Mouse (Mus musculus): ENCODE measurements around the gene Xab2. TPM values are rescaled to one million over a fixed set of nuclear protein-coding genes. Genes with fewer than 3 reads are reported as not detected.
A peak's percentile ranks its signal among the peaks of the same experiment; 100 is the strongest.
"Not testable (repeated sequence)": the region's sequence is repeated elsewhere in the genome, so short reads cannot be mapped to it uniquely, and the experiment has no call there.

Gene Xab2
- polyA plus RNA-seq, 1 experiment from 2014 or later: 69.3 TPM

DNA sequence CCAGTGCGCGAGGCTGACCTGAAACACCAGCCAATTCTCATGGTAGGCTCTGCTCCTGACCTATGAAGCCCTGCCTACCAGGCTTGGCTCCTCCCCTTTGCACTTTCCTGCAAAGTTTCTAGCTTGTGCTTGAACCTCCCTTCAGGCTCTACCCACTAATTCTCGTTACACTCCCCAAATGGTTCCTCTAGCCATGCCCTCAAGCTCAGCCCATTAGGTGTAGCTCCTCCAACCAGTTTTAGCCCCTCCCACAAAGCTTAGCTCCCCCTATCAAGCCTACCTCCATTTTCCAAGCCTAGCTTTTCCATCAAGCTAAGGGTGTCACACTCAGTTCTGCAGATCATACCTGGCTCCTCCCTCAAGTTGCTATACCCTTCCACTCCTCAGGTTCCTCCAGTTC, 23.1 kb downstream of the Xab2 start:
- 76% methylated on average over 3 of the region's 3 CpGs for WGBS
- H3K4me1 ChIP-seq (replicated peaks; ENCODE audit: control insufficient read depth, insufficient read depth, low read length): peaks cover 4% of the 10 kb centered on the region; the same call in 1 of the 2 replicates

DNA sequence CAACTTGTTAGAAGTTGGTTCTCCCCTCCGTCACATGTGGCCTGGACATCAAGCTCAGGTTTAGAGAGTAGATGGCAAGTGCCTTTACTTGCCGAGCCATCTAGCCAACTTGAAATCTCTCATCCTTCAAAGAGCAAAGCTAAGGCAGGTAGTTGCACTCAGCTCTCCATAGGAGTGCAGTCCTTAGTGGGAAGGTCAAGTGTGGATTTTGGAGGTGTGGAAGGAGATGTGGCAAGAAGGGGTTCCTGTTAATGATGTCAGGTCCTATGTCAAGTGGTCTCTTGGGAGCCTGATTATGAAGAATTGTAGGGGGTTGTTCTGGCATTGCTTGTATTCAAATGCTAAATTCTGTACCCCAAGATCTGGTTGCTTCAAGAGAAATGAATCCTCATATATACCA, 26.6 kb downstream of the Xab2 start:
- ATAC-seq: no peak
- H3K36me3 ChIP-seq (ENCODE audit: control insufficient read depth, insufficient read depth): peaks cover 2% of the 10 kb centered on the region
- no peaks in the 10 kb centered on the region for H3K27me3 ChIP-seq (replicated peaks; ENCODE audit: control insufficient read depth, insufficient read depth, low read length)
- H3K9me3 ChIP-seq (ENCODE audit: control insufficient read depth, low read length): no peaks in the 10 kb centered on the region
- H3K4me1 ChIP-seq (replicated peaks; ENCODE audit: control insufficient read depth, insufficient read depth, low read length): peaks cover 7% of the 10 kb centered on the region; the same call in 1 of the 2 replicates
- no peak overlapping the region for H3K9ac ChIP-seq (replicated peaks; ENCODE audit: low read depth, low read length)
- H3K4me3 ChIP-seq (replicated peaks; ENCODE audit: low read length): no peak overlapping the region
- 87% methylated on average over 2 of the region's 2 CpGs for WGBS
- no peak overlapping the region for H3K27ac ChIP-seq (ENCODE audit: low read length)
- H3K4me2 ChIP-seq (ENCODE audit: low read length): no peak overlapping the region

More for the DNA sequence above, 23.1 kb downstream of the Xab2 start:
- Histone ChIP-seq H3K36me3 (ENCODE audit: control insufficient read depth, insufficient read depth) (peaks cover 19% of the 10 kb centered on the region), H3K4me3 (replicated peaks; ENCODE audit: low read length) (no peak overlapping the region), H3K27me3 (replicated peaks; ENCODE audit: control insufficient read depth, insufficient read depth, low read length) (no peaks in the 10 kb centered on the region), H3K4me2 (ENCODE audit: low read length) (no peak overlapping the region), H3K9ac (replicated peaks; ENCODE audit: low read depth, low read length) (no peak overlapping the region), H3K9me3 (ENCODE audit: control insufficient read depth, low read length) (no peaks in the 10 kb centered on the region), H3K27ac (ENCODE audit: low read length) (no peak overlapping the region)
- 0 out of 2 replicates have a peak, but pooled peaks have one; percentile 2 for ATAC-seq

DNA sequence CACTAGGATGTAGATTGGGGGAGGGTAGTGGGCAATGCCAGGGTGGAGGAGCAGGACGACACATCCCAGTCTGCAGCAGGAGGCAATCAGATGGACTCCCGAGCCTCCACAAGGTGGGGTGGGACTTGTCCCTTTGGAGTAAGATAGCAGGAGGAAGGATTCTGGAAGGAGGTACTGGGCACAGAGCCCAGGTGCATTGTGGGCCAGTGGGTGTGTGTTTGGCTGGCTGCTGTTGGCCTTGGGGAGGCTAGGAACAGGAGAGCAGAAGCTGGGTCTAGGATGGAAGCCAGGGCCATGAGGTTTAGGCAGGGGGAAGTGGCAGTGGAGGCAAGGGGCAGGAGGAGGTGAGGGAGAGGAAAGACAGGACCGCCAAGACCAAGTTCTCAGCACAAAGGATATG, 27.6 kb downstream of the Xab2 start:
- Histone ChIP-seq H3K27ac (ENCODE audit: low read length) (no peak overlapping the region), H3K4me3 (replicated peaks; ENCODE audit: low read length) (no peak overlapping the region), H3K4me2 (ENCODE audit: low read length) (no peak overlapping the region), H3K9me3 (ENCODE audit: control insufficient read depth, low read length) (no peaks in the 10 kb centered on the region), H3K36me3 (ENCODE audit: control insufficient read depth, insufficient read depth) (no peaks in the 10 kb centered on the region), H3K27me3 (replicated peaks; ENCODE audit: control insufficient read depth, insufficient read depth, low read length) (no peaks in the 10 kb centered on the region), H3K9ac (replicated peaks; ENCODE audit: low read depth, low read length) (no peak overlapping the region), H3K4me1 (replicated peaks; ENCODE audit: control insufficient read depth, insufficient read depth, low read length) (peaks cover 7% of the 10 kb centered on the region)
- 52% methylated on average over 3 of the region's 3 CpGs for WGBS
- no peak for ATAC-seq

DNA sequence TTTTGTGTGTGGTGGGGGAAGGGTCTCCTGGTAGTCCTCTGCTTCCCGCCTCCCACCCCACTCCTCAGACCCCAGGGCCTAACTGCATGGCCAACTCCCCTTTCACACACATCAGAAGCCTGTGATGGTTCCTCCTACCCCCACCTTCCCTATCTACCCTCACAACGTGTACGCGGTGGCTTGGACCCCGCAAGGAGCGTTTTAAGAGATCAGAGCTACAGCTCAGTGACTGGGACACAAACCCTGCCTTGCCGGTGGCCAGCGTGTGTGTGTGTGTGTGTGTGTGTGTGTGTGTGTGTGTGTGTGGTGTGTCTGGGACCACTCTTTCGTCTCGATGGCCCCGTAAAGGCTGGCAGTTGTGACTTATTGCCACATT, 32.9 kb downstream of the Xab2 start:
- peak; percentile 70 for ATAC-seq
- H3K4me3 ChIP-seq (replicated peaks; ENCODE audit: low read length): peak overlapping the region; percentile 94
- WGBS: under 1% methylated on average over 11 of the region's 11 CpGs

DNA sequence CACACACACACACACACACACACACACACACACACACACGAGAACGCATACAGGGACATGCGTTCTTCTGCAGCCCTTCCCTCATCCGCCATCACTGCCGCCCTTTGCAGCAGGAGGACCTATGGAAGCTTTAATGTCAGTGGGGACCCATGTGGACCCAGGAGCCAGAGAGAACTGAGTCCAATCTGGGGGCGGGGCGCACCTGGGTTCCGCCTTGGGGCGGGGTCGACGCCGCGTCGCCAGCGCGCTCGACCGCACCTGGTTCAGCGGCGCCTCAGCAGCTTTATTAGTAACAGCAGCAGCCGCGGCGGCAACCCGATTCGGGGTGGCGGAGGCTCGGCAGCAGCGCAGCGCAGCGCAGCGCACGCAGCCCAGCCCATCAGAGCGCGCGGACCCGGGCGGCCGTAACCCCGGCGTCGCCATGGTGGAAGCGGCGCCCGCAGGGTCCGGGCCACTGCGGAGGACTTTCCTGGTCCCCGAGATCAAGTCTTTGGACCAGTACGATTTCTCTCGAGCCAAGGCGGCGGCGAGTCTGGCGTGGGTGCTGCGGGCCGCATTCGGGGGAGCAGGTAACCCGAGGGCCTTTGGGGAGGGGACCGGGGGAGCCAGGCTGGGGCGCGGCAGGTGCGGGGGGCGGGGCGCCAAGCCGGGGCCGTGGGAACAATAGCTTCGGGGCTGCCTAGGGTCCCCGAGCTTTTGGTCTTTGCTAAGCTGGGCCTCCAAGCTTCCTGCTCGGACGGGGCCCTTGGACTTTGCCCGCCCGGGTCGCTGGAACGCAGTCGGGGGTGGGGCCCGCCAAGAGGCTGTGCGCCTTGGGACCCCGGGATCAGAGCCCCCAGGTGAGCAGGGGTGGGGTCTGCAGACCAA, 33.5 kb downstream of the Xab2 start:
- under 1% methylated on average over 77 of the region's 77 CpGs for WGBS

More for the DNA sequence above, 32.9 kb downstream of the Xab2 start:
- Histone ChIP-seq H3K36me3 (ENCODE audit: control insufficient read depth, insufficient read depth) (no peaks in the 10 kb centered on the region), H3K9ac (replicated peaks; ENCODE audit: low read depth, low read length) (peak overlapping the region; percentile 90), H3K4me2 (ENCODE audit: low read length) (peak overlapping the region; percentile 78), H3K4me1 (replicated peaks; ENCODE audit: control insufficient read depth, insufficient read depth, low read length) (peaks cover 7% of the 10 kb centered on the region), H3K9me3 (ENCODE audit: control insufficient read depth, low read length) (no peaks in the 10 kb centered on the region), H3K27me3 (replicated peaks; ENCODE audit: control insufficient read depth, insufficient read depth, low read length) (no peaks in the 10 kb centered on the region), H3K27ac (ENCODE audit: low read length) (peak overlapping the region; percentile 79)

DNA sequence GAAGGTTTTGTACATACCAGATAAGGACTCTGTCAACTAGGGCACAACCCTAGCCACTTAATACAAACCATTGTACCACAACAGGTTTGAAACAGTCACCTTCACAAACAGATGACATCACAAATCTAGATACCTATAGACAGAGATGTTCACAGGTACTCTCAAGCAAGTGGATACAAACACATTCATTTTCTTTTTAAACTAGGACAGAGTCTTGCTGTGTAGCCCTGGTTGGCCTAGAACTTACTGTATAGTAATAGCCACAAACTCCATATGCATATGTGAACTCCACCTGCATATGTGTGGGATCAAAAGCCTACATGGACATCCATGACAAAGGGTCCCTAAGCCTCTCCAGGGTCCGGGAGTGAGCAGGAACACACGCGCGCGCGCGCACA, 34.1 kb downstream of the Xab2 start, which contains the start of gene Camsap3:
Gene Camsap3, plus strand, starts transcription at position 301 of the 398 bp plus-strand sequence.
- H3K36me3 ChIP-seq (ENCODE audit: control insufficient read depth, insufficient read depth): no peaks in the 10 kb centered on the region
- H3K27me3 ChIP-seq (replicated peaks; ENCODE audit: control insufficient read depth, insufficient read depth, low read length): no peaks in the 10 kb centered on the region
- H3K4me2 ChIP-seq (ENCODE audit: low read length): peak within 1 kb of the TSS; percentile 78
- H3K4me1 ChIP-seq (replicated peaks; ENCODE audit: control insufficient read depth, insufficient read depth, low read length): peaks cover 2% of the 10 kb centered on the region; the same call in 1 of the 2 replicates
- no peaks in the 10 kb centered on the region for H3K9me3 ChIP-seq (ENCODE audit: control insufficient read depth, low read length)
- ATAC-seq: no peak
- 4% methylated on average over 7 of the region's 7 CpGs for WGBS
- peak within 1 kb of the TSS; percentile 79 for H3K27ac ChIP-seq (ENCODE audit: low read length)
- H3K4me3 ChIP-seq (replicated peaks; ENCODE audit: low read length): peak within 1 kb of the TSS; percentile 94
- peak within 1 kb of the TSS; percentile 90 for H3K9ac ChIP-seq (replicated peaks; ENCODE audit: low read depth, low read length)

More for the DNA sequence above, 33.5 kb downstream of the Xab2 start:
- peak; percentile 87 for ATAC-seq
- H3K27ac ChIP-seq (ENCODE audit: low read length): peak overlapping the region; percentile 79
- no peaks in the 10 kb centered on the region for H3K36me3 ChIP-seq (ENCODE audit: control insufficient read depth, insufficient read depth)
- H3K4me2 ChIP-seq (ENCODE audit: low read length): peak overlapping the region; percentile 78
- no peaks in the 10 kb centered on the region for H3K9me3 ChIP-seq (ENCODE audit: control insufficient read depth, low read length)
- H3K9ac ChIP-seq (replicated peaks; ENCODE audit: low read depth, low read length): peak overlapping the region; percentile 90
- H3K27me3 ChIP-seq (replicated peaks; ENCODE audit: control insufficient read depth, insufficient read depth, low read length): no peaks in the 10 kb centered on the region
- H3K4me3 ChIP-seq (replicated peaks; ENCODE audit: low read length): peak overlapping the region; percentile 94
- H3K4me1 ChIP-seq (replicated peaks; ENCODE audit: control insufficient read depth, insufficient read depth, low read length): peaks cover 2% of the 10 kb centered on the region; the same call in 1 of the 2 replicates

DNA sequence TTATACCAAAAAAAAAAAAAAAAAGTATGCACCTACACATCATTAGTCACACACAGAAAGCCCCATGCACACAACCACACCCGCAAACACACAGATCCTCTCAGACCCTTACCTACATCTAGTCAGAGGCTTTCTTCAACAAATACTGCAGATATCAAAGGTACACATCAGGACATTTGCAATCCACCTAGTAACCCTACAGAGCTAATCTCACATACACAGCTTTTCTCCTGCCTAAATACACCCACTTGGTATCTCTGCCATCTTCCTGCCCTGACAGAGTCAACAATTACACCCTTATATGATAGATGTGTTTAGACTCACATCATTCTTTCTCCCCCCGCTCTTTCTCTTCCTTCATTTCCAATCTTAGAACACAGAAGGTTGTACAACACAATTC, 34.7 kb downstream of the Xab2 start:
- WGBS: 91% methylated on average over 2 of the region's 2 CpGs
- H3K27ac ChIP-seq (ENCODE audit: low read length): no peak overlapping the region
- H3K4me3 ChIP-seq (replicated peaks; ENCODE audit: low read length): no peak overlapping the region
- no peaks in the 10 kb centered on the region for H3K27me3 ChIP-seq (replicated peaks; ENCODE audit: control insufficient read depth, insufficient read depth, low read length)
- no peaks in the 10 kb centered on the region for H3K36me3 ChIP-seq (ENCODE audit: control insufficient read depth, insufficient read depth)
- no peak overlapping the region for H3K4me2 ChIP-seq (ENCODE audit: low read length)
- no peak for ATAC-seq
- peaks cover 2% of the 10 kb centered on the region; the same call in 1 of the 2 replicates for H3K4me1 ChIP-seq (replicated peaks; ENCODE audit: control insufficient read depth, insufficient read depth, low read length)
- no peaks in the 10 kb centered on the region for H3K9me3 ChIP-seq (ENCODE audit: control insufficient read depth, low read length)
- no peak overlapping the region for H3K9ac ChIP-seq (replicated peaks; ENCODE audit: low read depth, low read length)

DNA sequence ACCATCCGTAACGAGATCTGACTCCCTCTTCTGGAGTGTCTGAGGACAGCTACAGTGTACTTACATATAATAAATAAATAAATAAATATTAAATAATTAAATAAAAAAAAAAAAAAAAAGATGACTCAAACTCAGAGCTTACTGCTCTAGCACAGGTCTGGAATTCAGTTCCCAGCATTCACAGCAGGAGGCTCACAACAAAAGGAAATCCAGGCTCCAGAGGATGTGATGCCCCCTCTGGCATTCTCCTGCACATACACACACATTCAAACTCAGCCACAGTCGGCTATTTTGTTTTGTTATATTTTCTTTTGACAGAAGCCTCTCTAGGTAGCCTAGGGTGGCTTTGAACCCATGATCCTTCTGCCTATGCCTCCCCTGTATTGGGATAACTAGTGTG, 39.2 kb downstream of the Xab2 start:
- H3K9me3 ChIP-seq (ENCODE audit: control insufficient read depth, low read length); H3K4me3 ChIP-seq (replicated peaks; ENCODE audit: low read length); H3K9ac ChIP-seq (replicated peaks; ENCODE audit: low read depth, low read length); H3K27me3 ChIP-seq (replicated peaks; ENCODE audit: control insufficient read depth, insufficient read depth, low read length); H3K4me1 ChIP-seq (replicated peaks; ENCODE audit: control insufficient read depth, insufficient read depth, low read length); H3K36me3 ChIP-seq (ENCODE audit: control insufficient read depth, insufficient read depth); H3K27ac ChIP-seq (ENCODE audit: low read length); H3K4me2 ChIP-seq (ENCODE audit: low read length); ATAC-seq: not testable (repeated sequence)
- 53% methylated on average over 1 of the region's 3 CpGs for WGBS

DNA sequence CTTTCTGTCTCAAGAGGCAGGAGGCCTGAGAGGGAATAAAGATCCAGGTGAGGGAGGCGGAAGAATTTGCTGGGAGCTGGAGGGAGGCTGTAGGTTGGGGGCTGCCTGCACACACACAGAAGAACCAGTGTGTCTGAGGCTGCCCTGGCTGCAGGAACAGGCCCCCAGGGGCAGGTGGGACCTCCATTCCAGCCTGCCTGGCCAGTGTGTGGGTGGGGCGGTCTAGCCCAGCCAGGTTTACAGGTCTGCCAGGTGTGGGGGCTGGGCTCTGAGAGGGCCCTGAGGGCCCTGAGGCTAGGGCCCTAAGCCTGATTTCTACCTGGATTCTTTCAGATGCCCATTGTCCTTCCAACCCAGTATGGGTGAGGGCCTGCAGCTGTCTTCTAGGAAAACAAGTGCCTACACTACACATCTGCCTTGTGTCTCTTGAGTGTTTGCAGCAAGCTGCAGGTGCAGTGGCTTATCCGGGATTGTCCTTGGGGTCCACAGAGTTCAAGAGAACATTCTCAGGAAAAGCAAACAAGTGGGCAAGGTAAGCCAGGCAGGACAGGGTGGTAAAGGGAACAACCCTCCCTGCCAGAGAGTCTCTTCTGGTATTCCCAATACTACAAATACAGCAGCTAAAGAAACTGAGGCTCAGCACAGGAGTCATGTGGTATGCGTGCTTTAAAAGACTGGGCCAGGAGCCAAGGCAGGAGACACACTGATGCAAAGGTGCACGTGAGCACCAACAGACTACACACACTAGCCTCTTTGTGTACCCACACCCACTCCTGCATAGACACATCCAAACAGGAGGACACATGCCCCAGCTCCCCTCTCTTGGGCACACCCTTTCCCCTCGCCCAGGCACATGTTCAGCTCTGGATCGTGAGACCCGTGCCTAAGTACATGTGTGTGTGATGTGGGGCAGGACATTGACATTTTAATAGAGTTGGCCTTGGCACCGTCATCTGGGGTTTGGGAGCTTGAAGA, 41.4 kb downstream of the Xab2 start:
- Histone ChIP-seq H3K4me1 (replicated peaks; ENCODE audit: control insufficient read depth, insufficient read depth, low read length) (no peaks in the 10 kb centered on the region), H3K27me3 (replicated peaks; ENCODE audit: control insufficient read depth, insufficient read depth, low read length) (no peaks in the 10 kb centered on the region), H3K27ac (ENCODE audit: low read length) (no peak overlapping the region), H3K9me3 (ENCODE audit: control insufficient read depth, low read length) (no peaks in the 10 kb centered on the region), H3K36me3 (ENCODE audit: control insufficient read depth, insufficient read depth) (no peaks in the 10 kb centered on the region), H3K9ac (replicated peaks; ENCODE audit: low read depth, low read length) (no peak overlapping the region), H3K4me3 (replicated peaks; ENCODE audit: low read length) (no peak overlapping the region), H3K4me2 (ENCODE audit: low read length) (no peak overlapping the region)
- WGBS: 83% methylated on average over 9 of the region's 9 CpGs
- no peak for ATAC-seq
